Mouse (Mus musculus) kidney, adult 2 months (tissue): Measurements from ENCODE around the gene Plekha5. TPM values are rescaled to one million over a fixed set of nuclear protein-coding genes. Genes with fewer than 3 reads are reported as not detected.
A peak's percentile ranks its signal among the peaks of the same experiment; 100 is the strongest.

Experiments
- DNase-seq: peaks from one replicate; pipeline ENCODE4 v3.0.0; 2021
- H3K27ac ChIP-seq: fragments of 200-500 bp; 2 replicates; pipeline ENCODE4 v1.5.1; 2012; ENCODE audit warnings: low read depth, low read length, control low read depth, inconsistent platforms; ENCODE audit not compliant: insufficient read depth
- H3K27me3 ChIP-seq: fragments of 200-500 bp; replicated peaks from 2 replicates; pipeline ENCODE4 v1.6.1; 2012; ENCODE audit warnings: mild to moderate bottlenecking, moderate library complexity, low read length, inconsistent platforms; ENCODE audit not compliant: control insufficient read depth, insufficient read depth
- H3K36me3 ChIP-seq: fragments of 200-500 bp; 2 replicates; pipeline ENCODE4 v1.6.1; 2012; ENCODE audit warnings: mild to moderate bottlenecking, moderate library complexity, low read length, inconsistent platforms; ENCODE audit not compliant: control insufficient read depth, insufficient read depth
- H3K4me1 ChIP-seq: fragments of 200-500 bp; 2 replicates; pipeline ENCODE4 v1.6.1; 2011; ENCODE audit warnings: low read length; ENCODE audit not compliant: control insufficient read depth, insufficient read depth
- H3K4me3 ChIP-seq: fragments of 200-500 bp; 2 replicates; pipeline ENCODE4 v1.5.1; 2011; ENCODE audit warnings: mild to moderate bottlenecking, low read depth, low read length, control low read depth; ENCODE audit not compliant: insufficient read depth
- CTCF ChIP-seq: fragments of 200-500 bp; conservative IDR thresholded peaks from 2 replicates; pipeline ENCODE4 v1.5.1; 2011; ENCODE audit warnings: low read depth, mild to moderate bottlenecking, control low read depth, low read length, moderate library complexity, mixed read lengths; ENCODE audit not compliant: insufficient read depth, insufficient read length
- POLR2A ChIP-seq: fragments of 200-500 bp; IDR thresholded peaks from one replicate; pipeline ENCODE4 v1.6.1; 2011; ENCODE audit warnings: low read depth, low read length, control low read depth
- WGBS: fragments of 180-500 bp; shearing (Covaris S2); methylation state at CpG from one replicate; pipeline ENCODE4 v1.1.7; 2018; 5-methylcytosine and 5-hydroxymethylcytosine counted together
- polyA plus RNA-seq: library from polyadenylated mRNA; depleted of rRNA; stranded (reverse); fragments of >200 nt; gene quantifications from 2 replicates; pipeline ENCODE4 v1.2.3, GENCODE M21; 2012

Plekha5 gene
- polyA plus RNA-seq, 1 experiment = 21.4 TPM

- Histone ChIP-seq H3K36me3 (no peaks in the 10 kb centered on the region), H3K4me1 (peaks cover 20% of the 10 kb centered on the region), H3K4me3 (peak overlapping the region; percentile 98), H3K27me3 (no peaks in the 10 kb centered on the region), H3K27ac (peak overlapping the region; percentile 90)
- peak; percentile 96 for DNase-seq
- 1% methylated on average over 115 of the region's 117 CpGs for WGBS
- TF ChIP-seq POLR2A (no peak), CTCF (no peak)
Measured at GRCm38 (mm10) chr6:140623226-140624095, 199.6 kb downstream of the Plekha5 start.

GRCm38 (mm10) chr6:140624096-140625051 lies 200.5 kb downstream of the Plekha5 start:
- Histone ChIP-seq H3K27ac (peak overlapping the region; percentile 90), H3K4me1 (peaks cover 20% of the 10 kb centered on the region), H3K36me3 (no peaks in the 10 kb centered on the region), H3K4me3 (peak overlapping the region; percentile 98), H3K27me3 (no peaks in the 10 kb centered on the region)
- DNase-seq = no peak
- under 1% methylated on average over 79 of the region's 80 CpGs for WGBS
- TF ChIP-seq POLR2A = no peak
- TF ChIP-seq CTCF = no peak

GRCm38 (mm10) chr6:140629176-140629859 lies 205.5 kb downstream of the Plekha5 start:
- peaks cover 1% of the 10 kb centered on the region; the same call in 1 of the 2 replicates for H3K36me3 ChIP-seq
- H3K4me3 ChIP-seq = no peak overlapping the region
- no peaks in the 10 kb centered on the region for H3K27me3 ChIP-seq
- peaks cover 24% of the 10 kb centered on the region for H3K4me1 ChIP-seq
- H3K27ac ChIP-seq = no peak overlapping the region
- TF ChIP-seq POLR2A (no peak), CTCF (no peak)
- WGBS = 85% methylated on average over 4 of the region's 4 CpGs
- DNase-seq = no peak

GRCm38 (mm10) chr6:140630306-140630705 lies 206.5 kb downstream of the Plekha5 start:
- no peak for DNase-seq
- Histone ChIP-seq H3K36me3 (peaks cover 1% of the 10 kb centered on the region; the same call in 1 of the 2 replicates), H3K4me1 (peaks cover 24% of the 10 kb centered on the region), H3K4me3 (no peak overlapping the region), H3K27ac (no peak overlapping the region), H3K27me3 (no peaks in the 10 kb centered on the region)
- 71% methylated on average over 4 of the region's 4 CpGs for WGBS
- no peak for TF ChIP-seq POLR2A
- TF ChIP-seq CTCF = no peak

- no peak overlapping the region for H3K4me3 ChIP-seq
- H3K27me3 ChIP-seq = no peaks in the 10 kb centered on the region
- 74% methylated on average over 8 of the region's 8 CpGs for WGBS
- H3K4me1 ChIP-seq = peaks cover 17% of the 10 kb centered on the region
- no peak overlapping the region for H3K27ac ChIP-seq
- DNase-seq = no peak
- TF ChIP-seq POLR2A = no peak
- no peak for TF ChIP-seq CTCF
- H3K36me3 ChIP-seq = peaks cover 3% of the 10 kb centered on the region
Measured at GRCm38 (mm10) chr6:140633616-140634015, 209.8 kb downstream of the Plekha5 start.

- Histone ChIP-seq H3K4me1 (peaks cover 12% of the 10 kb centered on the region), H3K4me3 (no peak overlapping the region), H3K27ac (no peak overlapping the region), H3K27me3 (no peaks in the 10 kb centered on the region), H3K36me3 (peaks cover 7% of the 10 kb centered on the region)
- 87% methylated on average over 4 of the region's 4 CpGs for WGBS
- DNase-seq = no peak
- TF ChIP-seq POLR2A = no peak
- no peak for TF ChIP-seq CTCF
Measured at GRCm38 (mm10) chr6:140636290-140636689, 212.4 kb downstream of the Plekha5 start.
